8 mouse cellular contexts compared by ENCODE assay signal in genomic region chr15:80289436-80289835, GRCm38 (mm10). TPM values are rescaled to one million over a fixed set of nuclear protein-coding genes. Genes with fewer than 3 reads are reported as not detected.
A peak's percentile ranks its signal among the peaks of the same experiment; 100 is the strongest.
DNase-seq lines count a peak whose midpoint lies in the region; ATAC-seq and TF ChIP-seq lines count a peak whose summit lies in the region.

No protein-coding gene starts in this region.

- no peaks in the 10 kb centered on the region for H3K36me3 ChIP-seq in liver, adult 2 months (ENCODE audit: control insufficient read depth, insufficient read depth, low read length)
- H3K36me3 ChIP-seq in stomach, postnatal 0 days (ENCODE audit: control insufficient read depth, insufficient read depth, low read length): no peaks in the 10 kb centered on the region

- TF ChIP-seq EP300 in stomach, postnatal 0 days (optimal IDR thresholded peaks at IDR 0.05): no peak

- no peak overlapping the region for H3K9ac ChIP-seq in liver, adult 2 months (ENCODE audit: low read depth, low read length)
- H3K9ac ChIP-seq in stomach, postnatal 0 days (ENCODE audit: low read length): no peak overlapping the region

- no peak for TF ChIP-seq POLR2A in liver, adult 2 months (IDR thresholded peaks at IDR 0.05; ENCODE audit: extremely low read depth, insufficient read depth, low read length)

- H3K4me3 ChIP-seq in liver, adult 2 months (ENCODE audit: insufficient read depth, low read depth, low read length): no peak overlapping the region
- no peak overlapping the region for H3K4me3 ChIP-seq in stomach, postnatal 0 days (ENCODE audit: low read depth, low read length)

- no peaks in the 10 kb centered on the region for H3K9me3 ChIP-seq in stomach, postnatal 0 days (ENCODE audit: control insufficient read depth, low read length)

- H3K4me2 ChIP-seq in stomach, postnatal 0 days (replicated peaks; ENCODE audit: low read depth): no peak overlapping the region

- peaks cover 9% of the 10 kb centered on the region; the same call in 1 of the 2 replicates for H3K27me3 ChIP-seq in liver, adult 2 months (ENCODE audit: control insufficient read depth, insufficient read depth, low read length)
- H3K27me3 ChIP-seq in stomach, postnatal 0 days (ENCODE audit: control insufficient read depth, insufficient read depth, low read length): peaks cover 9% of the 10 kb centered on the region; the same call in 1 of the 2 replicates

- peak; percentile 70 for TF ChIP-seq CTCF in liver, adult 2 months (IDR thresholded peaks at IDR 0.05; ENCODE audit: low read depth, low read length)
- TF ChIP-seq CTCF in stomach, postnatal 0 days (IDR thresholded peaks at IDR 0.05; ENCODE audit: low read depth): peak; percentile 74

- ATAC-seq in stomach, postnatal 0 days (ENCODE audit: low FRiP score, low TSS enrichment): 0 out of 2 replicates have a peak, but pooled peaks have one; percentile 17

- H3K79me2 ChIP-seq in liver, adult 2 months (ENCODE audit: control insufficient read depth, insufficient read depth, low read length): no peaks in the 10 kb centered on the region

- no peak overlapping the region for H3K27ac ChIP-seq in liver, adult 2 months (replicated peaks; ENCODE audit: insufficient read depth, low read depth, low read length)
- H3K27ac ChIP-seq in stomach, postnatal 0 days (replicated peaks): no peak overlapping the region

- DNase-seq in 3T3-L1 (ENCODE audit: low read depth, low spot score): peak; percentile 53
- DNase-seq in NIH3T3 (ENCODE audit: low read depth): peak; percentile 66
- peak; percentile 88 for DNase-seq in cerebellum, adult 9-10 months
- peak; percentile 32 to 42 for DNase-seq in gastrocnemius, adult 8-10 months (ENCODE audit: low spot score in 2 of 2)
- peak; percentile 56 to 78 for DNase-seq in kidney, adult 8-10 months
- peak; percentile 45 for DNase-seq in liver, adult 2 months (ENCODE audit: extremely low read depth, low read depth, low spot score)
- DNase-seq in neural tube, embryonic 10.5 days (ENCODE audit: extremely low spot score, low spot score): peak; percentile 69
- DNase-seq in stomach, postnatal 0 days (ENCODE audit: low spot score): peak; percentile 81

- WGBS in liver, adult 2 months: 14% methylated on average over 10 of the region's 10 CpGs
- 13% methylated on average over 10 of the region's 10 CpGs for WGBS in stomach, postnatal 0 days

- H3K4me1 ChIP-seq in liver, adult 2 months (ENCODE audit: control insufficient read depth, insufficient read depth, low read length): no peaks in the 10 kb centered on the region
- no peaks in the 10 kb centered on the region for H3K4me1 ChIP-seq in stomach, postnatal 0 days (replicated peaks; ENCODE audit: control insufficient read depth, insufficient read depth)

RNA-seq across cellular contexts. Expression of gene Cacna1i, which starts 2.4 kb away (rescaled TPM):
- total RNA-seq in gastrocnemius, adult 8-10 months (2022): 1 to 10 TPM in 1 of 4 experiments, under 1 TPM in 3; 0.15 to 1.9 (median 0.38) TPM
- under 0.01 and 0.13 TPM in 2 replicates for total RNA-seq in liver, adult 2 months (2014; rRNA removed)
- 0.02 and 0.09 TPM in 2 replicates for polyA plus RNA-seq in liver, adult 2 months (2012; rRNA removed)
- 0.01 TPM in 1 of 2 replicates, not detected in the other for polyA plus RNA-seq in stomach, postnatal 0 days (2015; fragmentation: Nextera tagmentation; extraction: Ambion mirVana)

RNA-seq across cellular contexts. Expression of gene Rps19bp1, which starts 25.3 kb away (rescaled TPM):
- 10 to 100 TPM; 12.2 to 15.4 (median 12.8) TPM for total RNA-seq in gastrocnemius, adult 8-10 months (2022)
- total RNA-seq in liver, adult 2 months (2014; rRNA removed): 8.3 and 12.3 TPM in 2 replicates
- 17.0 and 19.1 TPM in 2 replicates for polyA plus RNA-seq in liver, adult 2 months (2012; rRNA removed)
- 39.5 and 43.3 TPM in 2 replicates for polyA plus RNA-seq in stomach, postnatal 0 days (2015; fragmentation: Nextera tagmentation; extraction: Ambion mirVana)

RNA-seq across cellular contexts. Expression of gene Atf4, which starts 34.5 kb away (rescaled TPM):
- total RNA-seq in gastrocnemius, adult 8-10 months (2022): 100 to 1,000 TPM; 130 to 146 (median 141) TPM
- total RNA-seq in liver, adult 2 months (2014; rRNA removed): 50.0 and 55.1 TPM in 2 replicates
- 88.8 and 130 TPM in 2 replicates for polyA plus RNA-seq in liver, adult 2 months (2012; rRNA removed)
- polyA plus RNA-seq in stomach, postnatal 0 days (2015; fragmentation: Nextera tagmentation; extraction: Ambion mirVana): 104 and 114 TPM in 2 replicates

RNA-seq across cellular contexts. Expression of gene AC140267.1, which starts 53.8 kb away (rescaled TPM):
- total RNA-seq in gastrocnemius, adult 8-10 months (2022): 10 to 100 TPM in 2 of 4 experiments, 1 to 10 TPM in 2; 3.3 to 22.6 (median 9.7) TPM
- total RNA-seq in liver, adult 2 months (2014; rRNA removed): not detected in 2 replicates
- polyA plus RNA-seq in liver, adult 2 months (2012; rRNA removed): not detected in 2 replicates
- polyA plus RNA-seq in stomach, postnatal 0 days (2015; fragmentation: Nextera tagmentation; extraction: Ambion mirVana): not detected in 2 replicates

RNA-seq across cellular contexts. Expression of gene Mief1, which starts 55.6 kb away (rescaled TPM):
- total RNA-seq in gastrocnemius, adult 8-10 months (2022): 10 to 100 TPM; 25.6 to 28.6 (median 26.4) TPM
- 13.4 and 16.0 TPM in 2 replicates for total RNA-seq in liver, adult 2 months (2014; rRNA removed)
- 12.8 and 17.1 TPM in 2 replicates for polyA plus RNA-seq in liver, adult 2 months (2012; rRNA removed)
- 12.6 TPM in 2 replicates for polyA plus RNA-seq in stomach, postnatal 0 days (2015; fragmentation: Nextera tagmentation; extraction: Ambion mirVana)

Comparison
In these comparisons a context has a peak if more than half of its experiments do, and no peak if none do; other contexts are left out.
1. DNase-seq: peak in every context shown above with its lines; median percentile 88 in cerebellum, adult 9-10 months; 81 in stomach, postnatal 0 days; 69 in neural tube, embryonic 10.5 days; 67 in kidney, adult 8-10 months; 66 in NIH3T3; 53 in 3T3-L1; 45 in liver, adult 2 months; 37 in gastrocnemius, adult 8-10 months.